Mouse (Mus musculus) intestine, embryonic 14.5 days (tissue): ENCODE measurements at regions not wholly inside any gene's neighbourhood (a gene's known extent, or its start where the extent isn't known, plus 50 kb on each side); places are given as distances from the start of the nearest gene placed in this dataset.

Experiments
- ATAC-seq: fragments of 200-750 bp; cut with Nextera tagmentation; replicated peaks from 2 replicates; pipeline ENCODE4 v1.8.0; 2017; ENCODE audit warnings: low read depth, moderate number of reproducible peaks, moderate TSS enrichment, moderate library complexity; ENCODE audit not compliant: low FRiP score, low TSS enrichment
- DNase-seq: peaks from one replicate; pipeline ENCODE4 v3.0.0-alpha.2; 2018; ENCODE audit warnings: low spot score
- H3K27ac ChIP-seq: fragments of 300-500 bp; sonication (generic); 2 replicates; pipeline ENCODE4 v1.5.1; 2014; ENCODE audit warnings: low read depth, mild to moderate bottlenecking, control low read depth
- H3K27me3 ChIP-seq: fragments of 300-500 bp; sonication (generic); replicated peaks from 2 replicates; pipeline ENCODE4 v1.6.1; 2014; ENCODE audit warnings: low read length, control low read depth; ENCODE audit not compliant: control insufficient read depth, insufficient read depth
- H3K36me3 ChIP-seq: fragments of 300-500 bp; sonication (generic); 2 replicates; pipeline ENCODE4 v1.6.1; 2014; ENCODE audit warnings: low read length, control low read depth; ENCODE audit not compliant: control insufficient read depth, insufficient read depth
- H3K4me1 ChIP-seq: fragments of 300-500 bp; sonication (generic); replicated peaks from 2 replicates; pipeline ENCODE4 v1.6.1; 2014; ENCODE audit warnings: low read length, control low read depth, mixed read lengths; ENCODE audit not compliant: control insufficient read depth, insufficient read depth
- H3K4me2 ChIP-seq: fragments of 300-500 bp; sonication (generic); 2 replicates; pipeline ENCODE4 v1.6.1; 2014; ENCODE audit warnings: low read length
- H3K4me3 ChIP-seq: fragments of 300-500 bp; sonication (generic); 2 replicates; pipeline ENCODE4 v1.5.1; 2014; ENCODE audit warnings: low read depth, low read length, control low read depth, mixed read lengths
- H3K9ac ChIP-seq: fragments of 300-500 bp; sonication (generic); 2 replicates; pipeline ENCODE4 v1.6.1; 2014; ENCODE audit warnings: mild to moderate bottlenecking, low read length
- H3K9me3 ChIP-seq: fragments of 300-500 bp; sonication (generic); 2 replicates; pipeline ENCODE4 v1.6.1; 2016; ENCODE audit warnings: low read length, control low read depth; ENCODE audit not compliant: control insufficient read depth
- WGBS: fragments of 180-500 bp; shearing (Covaris S2); extraction: QIAGEN DNeasy Blood & Tissue Kit; methylation state at CpG from one replicate; pipeline ENCODE4 v1.1.7; 2014; 5-methylcytosine and 5-hydroxymethylcytosine counted together

- 88% methylated on average over 2 of the region's 2 CpGs for WGBS
- DNase-seq (no peak), ATAC-seq (no peak)
- no peak overlapping the region for H3K4me3 ChIP-seq
- no peaks in the 10 kb centered on the region for H3K9me3 ChIP-seq
- no peaks in the 10 kb centered on the region for H3K4me1 ChIP-seq
- no peaks in the 10 kb centered on the region for H3K27me3 ChIP-seq
- no peak overlapping the region for H3K27ac ChIP-seq
- H3K4me2 ChIP-seq: no peak overlapping the region
- no peaks in the 10 kb centered on the region for H3K36me3 ChIP-seq
- H3K9ac ChIP-seq: no peak overlapping the region
Measured at GRCm38 (mm10) chr1:169439621-169440020, 91.6 kb downstream of the Nuf2 start.

GRCm38 (mm10) chr1:169438006-169438405, 93.3 kb downstream of the Nuf2 start:
- no peak for ATAC-seq
- H3K4me3 ChIP-seq: no peak overlapping the region
- H3K4me2 ChIP-seq: no peak overlapping the region
- H3K4me1 ChIP-seq: no peaks in the 10 kb centered on the region
- no peak overlapping the region for H3K27ac ChIP-seq
- H3K9ac ChIP-seq: no peak overlapping the region
- WGBS: 89% methylated on average over 3 of the region's 3 CpGs
- DNase-seq: no peak
- no peaks in the 10 kb centered on the region for H3K27me3 ChIP-seq
- no peaks in the 10 kb centered on the region for H3K9me3 ChIP-seq
- H3K36me3 ChIP-seq: no peaks in the 10 kb centered on the region

- Histone ChIP-seq H3K27me3 (no peaks in the 10 kb centered on the region), H3K9me3 (no peaks in the 10 kb centered on the region), H3K9ac (no peak overlapping the region), H3K4me1 (no peaks in the 10 kb centered on the region), H3K4me2 (no peak overlapping the region), H3K27ac (0 out of 2 replicates have a peak overlapping the region, but pooled peaks have one; percentile 4), H3K36me3 (no peaks in the 10 kb centered on the region), H3K4me3 (no peak overlapping the region)
- WGBS: 49% methylated on average over 3 of the region's 3 CpGs
- ATAC-seq: no peak
- no peak for DNase-seq
Measured at GRCm38 (mm10) chr1:169422408-169422807, 108.9 kb downstream of the Nuf2 start.

DNA sequence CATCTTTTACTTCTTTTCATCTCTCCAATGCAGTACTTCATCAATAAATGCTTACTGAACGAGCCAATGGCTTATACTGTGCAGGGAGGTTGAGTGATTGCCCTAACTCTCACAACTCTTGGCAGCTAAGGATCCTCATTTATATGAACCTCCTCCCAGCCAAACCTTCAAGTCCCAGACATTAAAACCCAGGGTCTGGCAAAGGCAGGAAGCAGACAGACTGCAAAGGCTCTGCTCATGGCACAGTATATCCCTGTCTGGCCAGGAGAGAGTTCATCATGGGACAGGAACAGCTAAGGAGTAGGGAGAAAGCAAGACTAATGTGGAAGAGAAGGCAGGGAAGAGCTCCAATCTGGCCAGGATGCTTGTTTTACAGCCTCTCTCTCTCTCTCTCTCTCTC, 109.6 kb downstream of the Nuf2 start:
- Histone ChIP-seq H3K27me3 (no peaks in the 10 kb centered on the region), H3K9ac (no peak overlapping the region), H3K9me3 (no peaks in the 10 kb centered on the region), H3K36me3 (no peaks in the 10 kb centered on the region), H3K4me2 (no peak overlapping the region), H3K4me1 (no peaks in the 10 kb centered on the region), H3K4me3 (no peak overlapping the region), H3K27ac (no peak overlapping the region)
- WGBS: 24% methylated on average over 1 of the region's 1 CpGs
- ATAC-seq: 0 out of 2 replicates have a peak, but pooled peaks have one; percentile 40
- DNase-seq: no peak

DNA sequence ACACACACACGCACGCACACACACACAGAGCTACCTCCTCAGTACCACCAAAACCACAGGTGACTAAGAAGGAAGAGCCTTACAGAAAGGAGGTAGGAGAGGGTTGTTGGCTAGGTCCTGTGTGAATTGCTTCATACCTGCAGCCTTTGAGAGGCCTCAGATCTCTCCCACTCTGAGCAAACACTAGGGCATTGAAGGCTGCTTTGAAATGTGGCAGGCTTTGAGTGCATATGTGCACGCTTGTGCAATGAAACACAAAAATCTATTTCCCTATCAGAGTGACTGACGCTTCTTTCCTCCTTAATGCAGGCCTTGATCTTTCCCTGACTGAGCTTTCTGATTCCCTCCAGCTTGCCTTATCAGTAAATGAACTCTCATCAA, 112.6 kb downstream of the Nuf2 start:
- no peaks in the 10 kb centered on the region for H3K27me3 ChIP-seq
- DNase-seq: no peak
- ATAC-seq: no peak

DNA sequence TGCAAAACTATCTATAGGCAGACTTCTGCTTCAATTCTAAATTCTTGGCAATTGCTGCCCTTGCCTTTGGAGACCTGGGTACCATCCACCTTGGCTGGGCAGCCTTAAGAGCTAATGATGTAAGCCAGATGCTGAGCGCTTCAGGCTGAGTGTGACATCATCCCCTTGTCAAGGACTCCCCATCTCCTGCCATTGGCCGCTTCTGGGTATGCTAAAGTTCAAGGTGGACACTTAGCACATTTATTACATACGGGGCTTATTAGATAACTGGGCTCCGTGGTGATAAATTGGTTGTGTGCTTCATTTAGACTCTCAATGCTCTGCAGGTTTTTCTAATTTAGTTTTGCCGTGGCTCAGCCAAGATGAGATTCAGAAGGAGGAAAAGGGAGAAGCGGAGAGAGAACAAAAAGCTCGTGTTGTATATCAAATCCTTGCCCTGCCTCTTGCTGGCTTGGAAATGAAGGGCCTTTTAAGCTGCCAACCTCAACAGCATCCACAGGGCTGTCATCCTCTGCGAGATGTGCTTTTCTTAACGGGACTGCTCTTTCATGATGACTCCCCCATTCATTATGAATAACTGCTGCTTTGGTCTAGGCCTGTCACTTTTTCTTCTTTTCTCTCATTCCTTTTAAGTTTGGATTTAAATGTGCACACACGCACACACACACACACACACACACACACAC, 113.1 kb downstream of the Nuf2 start:
- no peak overlapping the region for H3K4me3 ChIP-seq
- no peak overlapping the region for H3K9ac ChIP-seq
- no peak for ATAC-seq
- no peak overlapping the region for H3K4me2 ChIP-seq
- H3K9me3 ChIP-seq: no peaks in the 10 kb centered on the region
- no peak for DNase-seq
- no peak overlapping the region for H3K27ac ChIP-seq
- no peaks in the 10 kb centered on the region for H3K4me1 ChIP-seq
- no peaks in the 10 kb centered on the region for H3K36me3 ChIP-seq
- WGBS: 59% methylated on average over 10 of the region's 10 CpGs
- no peaks in the 10 kb centered on the region for H3K27me3 ChIP-seq

More for the DNA sequence above, 112.6 kb downstream of the Nuf2 start:
- Histone ChIP-seq H3K9me3 (no peaks in the 10 kb centered on the region), H3K4me1 (no peaks in the 10 kb centered on the region), H3K27ac (peak overlapping the region; percentile 27; the same call in 1 of the 2 replicates), H3K36me3 (no peaks in the 10 kb centered on the region), H3K4me3 (no peak overlapping the region), H3K9ac (no peak overlapping the region), H3K4me2 (no peak overlapping the region)
- 73% methylated on average over 4 of the region's 4 CpGs for WGBS

- ATAC-seq (no peak), DNase-seq (no peak)
- H3K4me3 ChIP-seq: no peak overlapping the region
- H3K4me2 ChIP-seq: no peak overlapping the region
- no peaks in the 10 kb centered on the region for H3K27me3 ChIP-seq
- no peaks in the 10 kb centered on the region for H3K9me3 ChIP-seq
- H3K27ac ChIP-seq: no peak overlapping the region
- no peak overlapping the region for H3K9ac ChIP-seq
- H3K4me1 ChIP-seq: no peaks in the 10 kb centered on the region
- H3K36me3 ChIP-seq: no peaks in the 10 kb centered on the region
- 84% methylated on average over 1 of the region's 1 CpGs for WGBS
Measured at GRCm38 (mm10) chr1:169416701-169417100, 114.6 kb downstream of the Nuf2 start.

- Histone ChIP-seq H3K9me3 (no peaks in the 10 kb centered on the region), H3K9ac (no peak overlapping the region), H3K36me3 (no peaks in the 10 kb centered on the region), H3K27ac (no peak overlapping the region), H3K4me3 (no peak overlapping the region), H3K4me1 (no peaks in the 10 kb centered on the region), H3K27me3 (no peaks in the 10 kb centered on the region), H3K4me2 (no peak overlapping the region)
- ATAC-seq (no peak), DNase-seq (no peak)
- WGBS: 72% methylated on average over 2 of the region's 2 CpGs
Measured at GRCm38 (mm10) chr1:169408120-169408519, 123.1 kb downstream of the Nuf2 start.

DNA sequence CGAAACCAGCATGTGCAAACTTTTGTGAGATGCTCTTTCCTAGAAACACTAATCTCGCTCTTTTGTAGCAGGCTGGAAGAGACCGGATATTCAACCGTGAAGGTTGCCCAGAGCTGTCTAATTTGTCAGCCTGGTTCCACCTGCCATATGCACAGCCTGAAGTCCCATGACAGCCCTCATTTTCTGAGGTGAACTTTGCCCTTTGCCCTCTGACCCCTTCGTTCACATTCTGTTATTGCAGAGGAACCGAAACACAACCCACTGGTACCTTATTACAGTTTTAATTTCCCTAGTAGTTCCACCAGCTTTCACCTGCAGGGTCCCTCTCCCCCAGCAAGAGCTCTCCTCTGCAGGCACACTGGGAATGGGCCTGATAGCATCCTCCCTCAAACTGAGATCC, 130.4 kb downstream of the Nuf2 start:
- WGBS: 77% methylated on average over 6 of the region's 6 CpGs
- Histone ChIP-seq H3K36me3 (no peaks in the 10 kb centered on the region), H3K9me3 (no peaks in the 10 kb centered on the region), H3K4me1 (no peaks in the 10 kb centered on the region), H3K4me3 (no peak overlapping the region), H3K9ac (no peak overlapping the region), H3K27me3 (no peaks in the 10 kb centered on the region), H3K4me2 (no peak overlapping the region), H3K27ac (no peak overlapping the region)
- DNase-seq: no peak
- no peak for ATAC-seq
